Mouse (Mus musculus): ENCODE measurements around the gene Gm17334.

GRCm38 (mm10) chr11:53810156-53810555, 37.2 kb upstream of the Gm17334 start:
- TF ChIP-seq CTCF (IDR thresholded peaks at IDR 0.05; ENCODE audit: borderline replicate concordance, insufficient read depth, low read depth, low read length): no peak
- TF ChIP-seq POLR2A (IDR thresholded peaks at IDR 0.05; ENCODE audit: borderline replicate concordance, insufficient read depth, low read length): no peak
